Mouse (Mus musculus) neural tube, embryonic 14.5 days (tissue): ENCODE data around the gene Abcg4. TPM values are rescaled to one million over a fixed set of nuclear protein-coding genes. Genes with fewer than 3 reads are reported as not detected.
A peak's percentile ranks its signal among the peaks of the same experiment; 100 is the strongest.

Source experiments
- ATAC-seq: fragments of 200-750 bp; cut with Nextera tagmentation; 2 replicates; pipeline ENCODE4 v1.8.0; 2017; ENCODE audit warnings: low read depth, mild to moderate bottlenecking, moderate TSS enrichment, moderate library complexity
- H3K27ac ChIP-seq: fragments of 300-500 bp; sonication (generic); 2 replicates; pipeline ENCODE4 v1.5.1; 2014; ENCODE audit warnings: low read depth, mild to moderate bottlenecking, control low read depth, low read length, moderate library complexity, mixed read lengths
- H3K27me3 ChIP-seq: fragments of 300-500 bp; sonication (generic); 2 replicates; pipeline ENCODE4 v1.6.1; 2014; ENCODE audit warnings: low read length; ENCODE audit not compliant: control insufficient read depth, insufficient read depth
- H3K36me3 ChIP-seq: fragments of 300-500 bp; sonication (generic); 2 replicates; pipeline ENCODE4 v1.6.1; 2014; ENCODE audit warnings: low read length, mixed read lengths; ENCODE audit not compliant: control insufficient read depth, insufficient read depth
- H3K4me1 ChIP-seq: fragments of 300-500 bp; sonication (generic); 2 replicates; pipeline ENCODE4 v1.6.1; 2014; ENCODE audit warnings: low read length; ENCODE audit not compliant: control insufficient read depth, insufficient read depth
- H3K4me2 ChIP-seq: fragments of 300-500 bp; sonication (generic); 2 replicates; pipeline ENCODE4 v1.6.1; 2014; ENCODE audit warnings: mild to moderate bottlenecking, low read depth, low read length, control low read depth
- H3K4me3 ChIP-seq: fragments of 300-500 bp; sonication (generic); 2 replicates; pipeline ENCODE4 v1.5.1; 2014; ENCODE audit warnings: low read depth, low read length, control low read depth, mixed read lengths
- H3K9ac ChIP-seq: fragments of 300-500 bp; sonication (generic); replicated peaks from 2 replicates; pipeline ENCODE4 v1.6.1; 2014; ENCODE audit warnings: low read depth, mild to moderate bottlenecking, control low read depth, low read length, mixed read lengths
- H3K9me3 ChIP-seq: fragments of 300-500 bp; sonication (generic); 2 replicates; pipeline ENCODE4 v1.6.1; 2016; ENCODE audit warnings: low read length; ENCODE audit not compliant: control insufficient read depth
- WGBS: fragments of 180-500 bp; shearing (Covaris S2); extraction: QIAGEN DNeasy Blood & Tissue Kit; methylation state at CpG from one replicate; pipeline ENCODE4 v1.1.7; 2014; 5-methylcytosine and 5-hydroxymethylcytosine counted together
- polyA plus RNA-seq: library from polyadenylated mRNA; unstranded; fragments of >200 nt; fragmentation: Nextera tagmentation; extraction: Ambion mirVana; gene quantifications from 2 replicates; pipeline ENCODE4 v1.2.1, GENCODE M21; 2014

Gene Abcg4
- polyA plus RNA-seq, 1 experiment from 2014 or later: 25.0 TPM

DNA sequence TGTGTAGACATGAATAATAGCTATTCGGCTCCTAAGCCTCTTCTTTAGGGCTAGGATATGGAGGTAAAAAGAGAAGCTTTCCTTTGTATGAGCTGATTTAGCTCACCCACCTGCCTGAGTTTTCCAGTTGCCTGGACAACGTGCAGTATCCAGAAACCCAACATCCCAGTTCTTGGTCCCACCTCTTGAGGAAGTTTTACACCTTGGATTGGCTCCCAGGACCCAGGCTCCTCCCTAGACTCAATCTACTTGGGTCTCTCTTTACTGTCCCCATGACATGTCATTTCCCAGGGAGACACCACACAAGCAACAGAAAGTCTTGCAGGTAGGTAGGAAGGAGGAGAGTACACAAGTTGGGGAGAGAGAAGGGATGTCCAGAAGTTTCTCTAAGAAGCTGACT is 48.0 kb downstream of the Abcg4 start, which contains the start of gene Ccdc153:
TSS of gene Ccdc153 (plus strand) at position 278 of the 400 bp plus-strand sequence.
- Histone ChIP-seq H3K9ac (0 out of 2 replicates have a peak within 1 kb of the TSS, but pooled peaks have one; percentile 16), H3K27ac (no peak within 1 kb of the TSS), H3K4me1 (no peaks in the 10 kb centered on the region), H3K36me3 (no peaks in the 10 kb centered on the region), H3K4me3 (no peak within 1 kb of the TSS), H3K4me2 (no peak within 1 kb of the TSS), H3K27me3 (no peaks in the 10 kb centered on the region), H3K9me3 (no peaks in the 10 kb centered on the region)
- ATAC-seq: no peak
- WGBS: 56% methylated on average over 2 of the region's 2 CpGs

DNA sequence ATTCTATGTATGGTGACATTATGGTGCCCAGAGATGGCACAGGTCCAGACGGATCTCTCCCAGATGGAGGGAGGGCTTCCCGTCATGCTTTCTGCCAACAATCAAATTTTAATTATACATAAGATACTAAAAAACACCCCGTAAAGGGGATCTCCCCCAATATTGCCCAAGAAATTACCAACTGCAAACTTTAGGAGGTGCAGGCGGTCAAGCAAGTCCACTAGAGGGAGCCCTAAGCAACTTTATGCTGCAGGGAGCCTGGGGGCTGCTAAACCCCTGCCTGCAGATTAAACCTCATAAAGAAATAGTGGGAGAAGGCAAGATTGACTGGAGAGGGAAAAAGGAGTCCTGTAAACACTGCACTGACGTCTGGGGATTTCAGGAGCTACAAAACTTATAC is 49.0 kb downstream of the Abcg4 start:
- H3K4me3 ChIP-seq: no peak overlapping the region
- WGBS: 10% methylated on average over 5 of the region's 5 CpGs
- H3K9ac ChIP-seq: no peak overlapping the region
- no peaks in the 10 kb centered on the region for H3K4me1 ChIP-seq
- H3K4me2 ChIP-seq: no peak overlapping the region
- H3K27ac ChIP-seq: no peak overlapping the region
- no peaks in the 10 kb centered on the region for H3K9me3 ChIP-seq
- no peaks in the 10 kb centered on the region for H3K36me3 ChIP-seq
- no peaks in the 10 kb centered on the region for H3K27me3 ChIP-seq
- peak; percentile 51; the same call in 1 of the 2 replicates for ATAC-seq

DNA sequence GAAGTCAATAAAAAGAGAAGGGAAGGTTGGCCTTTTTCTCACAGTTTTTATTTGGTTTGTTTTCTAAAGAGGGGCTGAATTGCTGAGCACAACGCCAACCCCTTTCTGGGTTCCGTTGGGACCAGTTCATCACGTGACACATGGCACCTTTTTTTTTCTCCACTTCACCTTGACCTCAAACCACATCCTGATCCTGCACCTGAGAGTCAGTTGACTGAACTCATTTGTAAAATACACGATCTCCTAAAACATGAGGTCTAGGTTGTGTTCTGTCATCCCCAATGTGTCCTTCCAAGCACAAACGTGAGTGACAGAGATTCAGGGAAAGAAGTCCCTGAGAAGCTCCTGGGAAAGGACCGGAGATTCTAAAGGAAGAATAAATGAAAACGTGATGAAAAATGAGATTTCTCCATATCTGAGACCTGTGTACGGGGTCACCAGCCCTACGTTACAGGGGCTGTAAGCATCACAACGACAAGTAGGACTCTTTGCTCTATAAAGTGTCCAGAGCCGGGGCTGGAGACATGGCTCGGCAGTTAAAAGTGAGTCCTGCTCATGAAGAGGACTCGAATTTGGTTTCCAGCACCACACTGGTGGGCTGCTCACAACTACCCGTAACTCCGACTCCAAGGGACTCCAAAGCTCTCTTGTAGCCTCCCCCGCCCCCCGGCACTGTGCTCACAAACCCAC is 49.8 kb downstream of the Abcg4 start:
- WGBS: 80% methylated on average over 17 of the region's 17 CpGs

DNA sequence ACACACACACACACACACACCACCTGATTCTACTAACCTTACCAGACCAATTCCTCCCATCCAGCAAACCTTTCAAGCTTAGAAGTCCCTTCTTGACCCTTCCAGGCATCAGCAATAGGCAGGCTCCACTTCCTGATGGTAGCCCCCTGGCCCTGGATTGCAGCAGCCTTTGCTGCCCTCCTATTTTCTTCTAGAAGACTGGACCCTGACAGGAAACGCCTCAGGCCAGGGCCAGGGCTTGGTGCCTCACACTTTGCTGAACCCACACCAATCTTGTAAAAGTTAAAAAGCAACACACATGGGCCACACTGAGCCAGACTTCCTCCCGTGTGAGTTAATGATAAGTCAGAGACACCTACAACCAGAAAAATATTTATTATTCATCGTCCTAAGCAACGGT is 51.3 kb downstream of the Abcg4 start:
- Histone ChIP-seq H3K9ac (no peak overlapping the region), H3K36me3 (no peaks in the 10 kb centered on the region), H3K4me2 (no peak overlapping the region), H3K4me1 (peaks cover 6% of the 10 kb centered on the region), H3K27me3 (no peaks in the 10 kb centered on the region), H3K4me3 (no peak overlapping the region), H3K9me3 (no peaks in the 10 kb centered on the region), H3K27ac (no peak overlapping the region)
- ATAC-seq: no peak
- 83% methylated on average over 4 of the region's 4 CpGs for WGBS

More for the DNA sequence above, 49.8 kb downstream of the Abcg4 start:
- Histone ChIP-seq H3K9me3 (no peaks in the 10 kb centered on the region), H3K36me3 (no peaks in the 10 kb centered on the region), H3K4me2 (no peak overlapping the region), H3K27ac (no peak overlapping the region), H3K9ac (no peak overlapping the region), H3K27me3 (no peaks in the 10 kb centered on the region), H3K4me1 (no peaks in the 10 kb centered on the region), H3K4me3 (no peak overlapping the region)
- ATAC-seq: no peak

DNA sequence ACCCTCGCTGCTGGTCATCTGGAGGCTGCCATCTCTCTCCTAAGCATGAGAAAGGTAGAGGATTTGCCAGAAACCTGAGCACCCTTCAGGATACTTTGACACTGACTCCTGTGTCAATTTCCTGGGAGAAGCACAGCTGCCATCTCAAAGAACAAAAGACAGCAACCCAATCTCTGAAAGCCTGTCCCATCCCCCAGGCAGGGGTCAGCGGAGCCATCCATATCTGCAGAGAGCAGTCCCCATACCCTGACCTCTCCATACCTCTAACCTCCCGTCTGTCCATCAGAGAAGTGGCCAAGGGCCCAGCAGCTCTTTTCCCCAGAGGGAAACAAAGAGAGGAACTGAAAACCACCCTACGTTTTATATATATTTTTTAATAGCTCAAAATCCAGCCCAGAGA is 51.8 kb downstream of the Abcg4 start:
- no peak for ATAC-seq
- Histone ChIP-seq H3K9ac (no peak overlapping the region), H3K36me3 (no peaks in the 10 kb centered on the region), H3K27ac (no peak overlapping the region), H3K9me3 (no peaks in the 10 kb centered on the region), H3K4me2 (no peak overlapping the region), H3K27me3 (no peaks in the 10 kb centered on the region), H3K4me1 (peaks cover 12% of the 10 kb centered on the region), H3K4me3 (no peak overlapping the region)
- WGBS: 64% methylated on average over 4 of the region's 4 CpGs

DNA sequence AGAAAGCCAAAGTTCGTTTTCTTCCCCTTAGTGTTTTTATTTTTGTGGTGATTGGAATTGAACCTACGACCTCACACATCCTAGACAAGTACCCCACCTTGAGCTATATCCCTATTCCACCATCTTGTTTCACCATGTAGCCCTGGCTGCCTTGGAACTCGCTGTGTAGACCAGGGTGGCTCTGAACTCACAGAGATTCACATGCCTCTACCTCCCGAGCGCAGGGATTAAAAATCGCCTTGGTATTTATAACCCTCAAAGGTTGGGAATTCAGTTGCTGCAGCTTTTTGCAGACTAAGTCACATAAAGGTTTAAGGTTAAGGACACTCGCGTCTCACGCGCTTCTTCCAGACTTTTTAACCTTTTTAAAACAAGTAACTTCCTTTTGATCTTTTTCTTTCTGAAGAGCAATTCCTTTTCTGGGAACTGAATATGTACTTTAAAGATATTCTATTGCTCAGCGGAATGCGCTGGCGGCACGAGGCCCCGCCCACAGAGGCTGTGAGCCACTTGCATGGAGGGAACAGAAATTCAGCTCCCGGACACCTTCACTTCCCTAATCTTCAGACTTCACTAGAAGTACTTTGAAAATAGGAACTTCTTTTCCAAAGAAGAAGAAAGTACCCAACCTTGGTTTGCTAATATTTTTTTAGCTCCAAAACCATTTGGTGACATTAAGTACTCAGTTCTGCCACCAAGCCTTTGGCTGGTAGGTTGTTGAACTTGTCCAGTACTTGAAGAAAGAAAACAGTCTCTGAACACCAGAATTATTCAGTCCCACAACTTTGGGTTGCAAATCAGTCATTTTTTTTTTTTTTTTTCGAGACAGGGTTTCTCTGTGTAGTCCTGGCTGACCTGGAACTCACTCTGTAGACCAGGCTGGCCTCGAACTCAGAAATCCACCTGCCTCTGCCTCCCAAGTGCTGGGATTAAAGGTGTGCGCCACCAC is 53.7 kb downstream of the Abcg4 start:
- no peaks in the 10 kb centered on the region for H3K9me3 ChIP-seq
- H3K4me1 ChIP-seq: peaks cover 13% of the 10 kb centered on the region
- no peaks in the 10 kb centered on the region for H3K36me3 ChIP-seq
- WGBS: 26% methylated on average over 19 of the region's 19 CpGs
- H3K27me3 ChIP-seq: no peaks in the 10 kb centered on the region
- no peak overlapping the region for H3K9ac ChIP-seq
- peak overlapping the region; percentile 85 for H3K4me3 ChIP-seq
- H3K4me2 ChIP-seq: peak overlapping the region; percentile 35; the same call in 1 of the 2 replicates
- peak overlapping the region; percentile 92; the same call in 1 of the 2 replicates for H3K27ac ChIP-seq
- peak; percentile 52 for ATAC-seq

DNA sequence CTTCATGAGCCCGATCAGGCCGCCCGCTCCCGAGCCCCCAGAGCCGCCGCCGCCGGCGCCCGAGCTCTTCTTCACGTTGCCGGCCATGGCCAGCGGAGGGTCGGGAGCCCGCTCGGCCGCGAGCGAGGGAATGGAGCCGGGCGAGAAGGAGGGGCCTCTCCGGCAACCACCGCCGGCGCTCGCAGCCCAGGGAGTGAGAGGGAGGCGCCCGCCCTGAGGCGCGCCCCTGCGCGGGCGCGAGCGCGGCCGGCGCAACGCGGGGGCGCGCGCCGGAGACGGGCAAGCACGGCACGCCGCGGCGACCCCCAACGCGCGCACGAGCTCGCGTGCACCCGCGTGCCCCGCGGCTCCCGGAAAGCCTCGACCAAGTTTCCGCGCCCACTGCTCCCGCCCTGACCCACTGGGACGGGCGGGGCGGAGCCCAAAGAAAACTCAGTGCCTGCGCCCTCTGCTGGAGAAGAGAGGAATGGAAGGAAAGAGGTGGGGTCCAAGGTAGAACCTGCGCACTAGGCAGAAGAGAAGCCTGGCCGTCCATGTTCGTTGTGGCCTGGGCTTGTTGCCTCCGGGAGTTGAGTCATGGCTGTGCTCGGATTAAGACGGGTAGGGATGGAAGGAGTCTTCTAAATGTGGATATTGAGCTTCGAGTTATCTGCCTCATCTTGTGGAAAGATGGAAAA is 54.5 kb downstream of the Abcg4 start, which contains the start of gene Cbl:
TSS of gene Cbl (minus strand) at position 248 of the 677 bp plus-strand sequence.
- peak within 1 kb of the TSS; percentile 82 for H3K4me2 ChIP-seq
- peaks cover 13% of the 10 kb centered on the region for H3K4me1 ChIP-seq
- H3K27ac ChIP-seq: peak within 1 kb of the TSS; percentile 92
- H3K9ac ChIP-seq: peak within 1 kb of the TSS; percentile 89
- peak within 1 kb of the TSS; percentile 85 for H3K4me3 ChIP-seq
- under 1% methylated on average over 69 of the region's 76 CpGs for WGBS
- no peaks in the 10 kb centered on the region for H3K36me3 ChIP-seq
- peak; percentile 92 for ATAC-seq
- no peaks in the 10 kb centered on the region for H3K27me3 ChIP-seq
- no peaks in the 10 kb centered on the region for H3K9me3 ChIP-seq

DNA sequence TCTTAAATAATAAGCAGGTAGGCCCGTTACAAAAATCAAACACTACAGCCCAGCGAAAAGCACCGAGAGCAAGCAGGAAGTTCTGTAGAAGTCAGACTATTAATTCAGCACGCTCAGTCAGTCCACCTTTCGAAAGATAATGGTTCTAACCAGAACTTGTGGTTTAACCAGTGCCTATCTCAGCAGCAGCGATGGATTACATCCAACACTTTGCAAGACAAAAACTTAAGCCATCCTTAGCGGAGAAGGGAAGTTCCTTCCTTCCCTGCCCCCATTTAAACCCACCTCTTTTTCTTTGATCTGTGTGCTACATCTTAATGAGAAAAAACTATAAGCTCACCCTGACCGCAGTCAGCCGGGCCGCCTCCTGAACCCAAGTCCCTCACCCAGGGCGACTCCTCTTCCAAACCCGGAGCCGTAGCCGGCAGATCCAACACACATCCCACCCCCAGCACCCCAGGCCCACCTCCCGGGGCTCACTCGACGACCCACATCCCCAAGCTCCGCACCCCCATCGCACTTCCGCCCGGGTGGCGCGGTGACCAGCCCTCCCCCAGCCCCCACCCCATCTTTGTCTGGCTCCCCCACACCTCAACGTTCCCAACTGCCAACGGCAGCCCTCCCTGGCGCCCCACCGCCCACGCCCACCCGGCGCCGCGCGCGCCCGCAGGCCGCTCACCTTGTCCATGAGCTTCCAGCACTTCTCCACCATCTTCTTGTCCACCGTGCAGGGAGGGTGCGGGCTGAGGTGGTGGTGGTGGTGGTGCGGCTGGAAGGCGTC is 55.2 kb downstream of the Abcg4 start:
- H3K27ac ChIP-seq: peak overlapping the region; percentile 92
- peak overlapping the region; percentile 89 for H3K9ac ChIP-seq
- H3K4me2 ChIP-seq: peak overlapping the region; percentile 82
- H3K9me3 ChIP-seq: no peaks in the 10 kb centered on the region
- peaks cover 13% of the 10 kb centered on the region for H3K4me1 ChIP-seq
- WGBS: under 1% methylated on average over 40 of the region's 40 CpGs
- H3K27me3 ChIP-seq: no peaks in the 10 kb centered on the region
- H3K36me3 ChIP-seq: no peaks in the 10 kb centered on the region
- ATAC-seq: peak; percentile 85
- peak overlapping the region; percentile 85 for H3K4me3 ChIP-seq
